Mouse (Mus musculus) heart, embryonic 14.5 days (tissue): ENCODE results near the gene Cdc25b. TPM values are rescaled to one million over a fixed set of nuclear protein-coding genes. Genes with fewer than 3 reads are reported as not detected.

Source experiments
- ATAC-seq: fragments of 200-750 bp; cut with Nextera tagmentation; 2 replicates; pipeline ENCODE4 v1.8.0; 2017; ENCODE audit warnings: low read depth, moderate TSS enrichment; ENCODE audit not compliant: insufficient number of reproducible peaks, insufficient read depth, low FRiP score
- H3K27ac ChIP-seq, 2 experiments: fragments of 200-500 bp in 1 of 2; fragments of 300-500 bp in 1 of 2; sonication (generic) in 1 of 2; replicated peaks in 1 of 2; 2 replicates each; pipeline ENCODE4 v1.5.1; 2012 to 2014; ENCODE audit warnings: low read depth in 2 of 2, low read length in 2 of 2, control low read depth in 1 of 2, mild to moderate bottlenecking in 1 of 2, mixed read lengths in 1 of 2; ENCODE audit not compliant: control insufficient read depth in 1 of 2, insufficient read depth in 1 of 2
- H3K27me3 ChIP-seq: fragments of 300-500 bp; sonication (generic); 2 replicates; pipeline ENCODE4 v1.6.1; 2014; ENCODE audit warnings: mild to moderate bottlenecking, low read length, control low read depth; ENCODE audit not compliant: control insufficient read depth, insufficient read depth
- H3K36me3 ChIP-seq: fragments of 300-500 bp; sonication (generic); 2 replicates; pipeline ENCODE4 v1.6.1; 2014; ENCODE audit warnings: mild to moderate bottlenecking, control low read depth, low read length, mixed read lengths; ENCODE audit not compliant: control insufficient read depth, insufficient read depth
- H3K4me1 ChIP-seq, 2 experiments: fragments of 200-500 bp in 1 of 2; fragments of 300-500 bp in 1 of 2; sonication (generic) in 1 of 2; 2 replicates each; pipeline ENCODE4 v1.6.1; 2012 to 2014; ENCODE audit warnings: low read length in 2 of 2, control low read depth in 1 of 2, mixed read lengths in 1 of 2; ENCODE audit not compliant: control insufficient read depth in 2 of 2, insufficient read depth in 2 of 2
- H3K4me2 ChIP-seq: fragments of 300-500 bp; sonication (generic); 2 replicates; pipeline ENCODE4 v1.6.1; 2014; ENCODE audit warnings: mild to moderate bottlenecking, low read length
- H3K4me3 ChIP-seq, 2 experiments: fragments of 200-500 bp in 1 of 2; fragments of 300-500 bp in 1 of 2; sonication (generic) in 1 of 2; 2 replicates each; pipeline ENCODE4 v1.5.1; 2012 to 2014; ENCODE audit warnings: low read length in 2 of 2, mild to moderate bottlenecking in 2 of 2, control low read depth in 1 of 2, low read depth in 1 of 2, moderate library complexity in 1 of 2; ENCODE audit not compliant: control insufficient read depth in 1 of 2, insufficient read depth in 1 of 2
- H3K9ac ChIP-seq: fragments of 300-500 bp; sonication (generic); 2 replicates; pipeline ENCODE4 v1.6.1; 2014; ENCODE audit warnings: mild to moderate bottlenecking, low read length
- H3K9me3 ChIP-seq: fragments of 300-500 bp; sonication (generic); 2 replicates; pipeline ENCODE4 v1.6.1; 2016; ENCODE audit warnings: low read length, control low read depth; ENCODE audit not compliant: control insufficient read depth
- WGBS: fragments of 180-500 bp; shearing (Covaris S2); extraction: QIAGEN DNeasy Blood & Tissue Kit; methylation state at CpG from one replicate; pipeline ENCODE4 v1.1.7; 2014; 5-methylcytosine and 5-hydroxymethylcytosine counted together
- polyA plus RNA-seq: library from polyadenylated mRNA; unstranded; fragments of >200 nt; fragmentation: Nextera tagmentation; extraction: Ambion mirVana; gene quantifications from 2 replicates; pipeline ENCODE4 v1.2.1, GENCODE M21; 2014

The Cdc25b gene
- polyA plus RNA-seq, 1 experiment from 2014 or later: 33.1 TPM

GRCm38 (mm10) chr2:131179990-131180587 is 6.7 kb upstream of the Cdc25b start, which contains the start of gene Cenpb:
Cenpb (minus strand) TSS chr2:131180067.
- peaks cover 26 to 29% of the 10 kb centered on the region in 2 experiments for H3K4me1 ChIP-seq
- peak within 1 kb of the TSS; percentile 94 for H3K9ac ChIP-seq
- H3K27ac ChIP-seq: peak within 1 kb of the TSS; percentile 50 to 93
- peaks cover 24% of the 10 kb centered on the region; the same call in 1 of the 2 replicates for H3K36me3 ChIP-seq
- H3K9me3 ChIP-seq: no peaks in the 10 kb centered on the region
- H3K4me3 ChIP-seq: peak within 1 kb of the TSS; percentile 66 to 75
- H3K27me3 ChIP-seq: no peaks in the 10 kb centered on the region
- H3K4me2 ChIP-seq: peak within 1 kb of the TSS; percentile 95
- peak; percentile 79 for ATAC-seq
- WGBS: 3% methylated on average over 39 of the region's 57 CpGs

GRCm38 (mm10) chr2:131186343-131186742 is 406 bp upstream of the Cdc25b start:
- no peaks in the 10 kb centered on the region for H3K27me3 ChIP-seq
- WGBS: 0% methylated on average over 14 of the region's 14 CpGs
- H3K27ac ChIP-seq: peak overlapping the region; percentile 76 to 93
- peak; percentile 76 for ATAC-seq
- peak overlapping the region; percentile 77 for H3K9ac ChIP-seq
- H3K9me3 ChIP-seq: no peaks in the 10 kb centered on the region
- peak overlapping the region; percentile 74 for H3K4me2 ChIP-seq
- peaks cover 13 to 20% of the 10 kb centered on the region in 2 experiments for H3K4me1 ChIP-seq
- H3K4me3 ChIP-seq: peak overlapping the region; percentile 57 to 81
- peaks cover 19% of the 10 kb centered on the region for H3K36me3 ChIP-seq

GRCm38 (mm10) chr2:131187602-131187922 is 813 bp downstream of the Cdc25b start:
- Histone ChIP-seq H3K4me1 (peaks cover 13 to 20% of the 10 kb centered on the region in 2 experiments), H3K4me3 (peak overlapping the region; percentile 57 to 81), H3K27me3 (no peaks in the 10 kb centered on the region), H3K36me3 (peaks cover 29% of the 10 kb centered on the region), H3K9ac (peak overlapping the region; percentile 77), H3K27ac (peak overlapping the region; percentile 78 to 93; a peak in 2 of 4 replicates), H3K9me3 (no peaks in the 10 kb centered on the region), H3K4me2 (peak overlapping the region; percentile 74)
- 38% methylated on average over 3 of the region's 3 CpGs for WGBS
- no peak for ATAC-seq

GRCm38 (mm10) chr2:131188311-131188710 is 1.6 kb downstream of the Cdc25b start:
- Histone ChIP-seq H3K27me3 (no peaks in the 10 kb centered on the region), H3K36me3 (peaks cover 37% of the 10 kb centered on the region), H3K9me3 (no peaks in the 10 kb centered on the region), H3K9ac (no peak overlapping the region), H3K4me2 (no peak overlapping the region), H3K27ac (no peak overlapping the region), H3K4me3 (no peak overlapping the region), H3K4me1 (peaks cover 13 to 20% of the 10 kb centered on the region in 2 experiments)
- ATAC-seq: no peak
- WGBS: 91% methylated on average over 5 of the region's 5 CpGs

- 63% methylated on average over 5 of the region's 5 CpGs for WGBS
- peaks cover 51% of the 10 kb centered on the region for H3K36me3 ChIP-seq
- H3K9ac ChIP-seq: no peak overlapping the region
- no peaks in the 10 kb centered on the region for H3K9me3 ChIP-seq
- H3K27me3 ChIP-seq: no peaks in the 10 kb centered on the region
- ATAC-seq: no peak
- no peak overlapping the region for H3K4me3 ChIP-seq
- H3K27ac ChIP-seq: no peak overlapping the region
- H3K4me1 ChIP-seq: peaks cover 13 to 20% of the 10 kb centered on the region in 2 experiments
- no peak overlapping the region for H3K4me2 ChIP-seq
These were observed 3.0 kb downstream of the Cdc25b start for GRCm38 (mm10) chr2:131189521-131190309.

GRCm38 (mm10) chr2:131190344-131191004 is 3.7 kb downstream of the Cdc25b start:
- ATAC-seq: no peak
- Histone ChIP-seq H3K27ac (no peak overlapping the region), H3K36me3 (peaks cover 58% of the 10 kb centered on the region), H3K9me3 (no peaks in the 10 kb centered on the region), H3K4me2 (no peak overlapping the region), H3K4me3 (no peak overlapping the region), H3K9ac (no peak overlapping the region), H3K27me3 (no peaks in the 10 kb centered on the region), H3K4me1 (peaks cover 13 to 19% of the 10 kb centered on the region in 2 experiments)
- WGBS: 63% methylated on average over 10 of the region's 10 CpGs

GRCm38 (mm10) chr2:131191005-131191390 is 4.2 kb downstream of the Cdc25b start:
- H3K9ac ChIP-seq: no peak overlapping the region
- no peak overlapping the region for H3K27ac ChIP-seq
- no peak overlapping the region for H3K4me3 ChIP-seq
- WGBS: 76% methylated on average over 6 of the region's 7 CpGs
- H3K27me3 ChIP-seq: no peaks in the 10 kb centered on the region
- no peaks in the 10 kb centered on the region for H3K9me3 ChIP-seq
- no peak for ATAC-seq
- peaks cover 9 to 14% of the 10 kb centered on the region in 2 experiments for H3K4me1 ChIP-seq
- H3K4me2 ChIP-seq: no peak overlapping the region
- H3K36me3 ChIP-seq: peaks cover 63% of the 10 kb centered on the region
